Mouse (Mus musculus): ENCODE measurements around the gene Pou2f2.

- TF ChIP-seq POLR2A (IDR thresholded peaks at IDR 0.05; ENCODE audit: low read depth, low read length) = no peak
- TF ChIP-seq CTCF (conservative IDR thresholded peaks at IDR 0.05; ENCODE audit: insufficient read depth, insufficient read length, low read depth, low read length) = no peak
These were observed 26.7 kb upstream of the Pou2f2 start for GRCm38 (mm10) chr7:25206094-25206830.
